Mouse (Mus musculus) spleen, postnatal 10 days (tissue): ENCODE measurements around the gene Wasf3.
A peak's percentile ranks its signal among the peaks of the same experiment; 100 is the strongest.
"Not testable (repeated sequence)": the region's sequence is repeated elsewhere in the genome, so short reads cannot be mapped to it uniquely, and the experiment has no call there.

ENCODE experiments used
- DNase-seq, 2 experiments: peaks; one replicate each; pipeline ENCODE4 v3.0.0; 2021 to 2022; ENCODE audit warnings: low spot score in 2 of 2

Wasf3 gene

GRCm38 (mm10) chr5:146446633-146447032 is 61.8 kb downstream of the Wasf3 start:
- DNase-seq: no peak

- no peak for DNase-seq
Measured at GRCm38 (mm10) chr5:146451592-146452254, 66.9 kb downstream of the Wasf3 start.

- no peak for DNase-seq
Measured at GRCm38 (mm10) chr5:146453556-146453955, 68.8 kb downstream of the Wasf3 start.

GRCm38 (mm10) chr5:146461612-146462011 is 76.8 kb downstream of the Wasf3 start:
- no peak for DNase-seq

- no peak for DNase-seq
Measured at GRCm38 (mm10) chr5:146466663-146467062, 81.9 kb downstream of the Wasf3 start.

- no peak for DNase-seq
Measured at GRCm38 (mm10) chr5:146468311-146468710, 83.5 kb downstream of the Wasf3 start.

- no peak for DNase-seq
Measured at GRCm38 (mm10) chr5:146470821-146471220, 86.0 kb downstream of the Wasf3 start.

GRCm38 (mm10) chr5:146471311-146471710 is 86.5 kb downstream of the Wasf3 start:
- no peak for DNase-seq

GRCm38 (mm10) chr5:146471821-146472220 is 87.0 kb downstream of the Wasf3 start:
- DNase-seq: no peak

GRCm38 (mm10) chr5:146479564-146479963 is 94.8 kb downstream of the Wasf3 start:
- peak in 1 of 2 experiments; percentile 22 for DNase-seq

- DNase-seq: not testable (repeated sequence)
Measured at GRCm38 (mm10) chr5:146481665-146482064, 96.9 kb downstream of the Wasf3 start, which contains the start of gene Gm6408. Gene Gm6408 (plus strand): TSS chr5:146481965.

- DNase-seq: peak in 1 of 2 experiments; percentile 45
Measured at GRCm38 (mm10) chr5:146488959-146489358, 104.2 kb downstream of the Wasf3 start.

GRCm38 (mm10) chr5:146491063-146491462 is 106.3 kb downstream of the Wasf3 start, which contains the start of gene Gm6370:
Gene Gm6370 (plus strand): TSS chr5:146491363.
- DNase-seq: not testable (repeated sequence)

- DNase-seq: not testable (repeated sequence)
Measured at GRCm38 (mm10) chr5:146502099-146502498, 117.3 kb downstream of the Wasf3 start, which contains the start of gene 4930449I24Rik. Gene 4930449I24Rik (plus strand): TSS chr5:146502399.

GRCm38 (mm10) chr5:146513823-146514222 is 129.0 kb downstream of the Wasf3 start, which contains the start of gene Gm3402:
Gene Gm3402 (plus strand): TSS chr5:146514123.
- not testable (repeated sequence) for DNase-seq
